Mouse (Mus musculus) limb, embryonic 10.5 days (tissue): Measurements from ENCODE around the gene Leap2. TPM values are rescaled to one million over a fixed set of nuclear protein-coding genes. Genes with fewer than 3 reads are reported as not detected.
"Not testable (repeated sequence)": the region's sequence is repeated elsewhere in the genome, so short reads cannot be mapped to it uniquely, and the experiment has no call there.

ENCODE experiments used
- DNase-seq: peaks from one replicate; pipeline ENCODE4 v3.0.0-alpha.2; 2017; ENCODE audit warnings: low spot score
- H3K27ac ChIP-seq: fragments of 300-500 bp; sonication (generic); 2 replicates; pipeline ENCODE4 v1.5.1; 2016; ENCODE audit warnings: mild to moderate bottlenecking
- H3K27me3 ChIP-seq: fragments of 300-500 bp; sonication (generic); 2 replicates; pipeline ENCODE4 v1.6.1; 2016; ENCODE audit warnings: low read depth, mild to moderate bottlenecking; ENCODE audit not compliant: poor library complexity, severe bottlenecking
- H3K36me3 ChIP-seq: fragments of 300-500 bp; sonication (generic); 2 replicates; pipeline ENCODE4 v1.6.1; 2016; ENCODE audit warnings: mild to moderate bottlenecking, moderate library complexity
- H3K4me1 ChIP-seq: fragments of 300-500 bp; sonication (generic); 2 replicates; pipeline ENCODE4 v1.6.1; 2016
- H3K4me3 ChIP-seq: fragments of 300-500 bp; sonication (generic); 2 replicates; pipeline ENCODE4 v1.5.1; 2016; ENCODE audit warnings: mild to moderate bottlenecking, moderate library complexity
- H3K9me3 ChIP-seq: fragments of 300-500 bp; sonication (generic); replicated peaks from 2 replicates; pipeline ENCODE4 v1.6.1; 2016; ENCODE audit warnings: mild to moderate bottlenecking
- WGBS: fragments of 180-500 bp; shearing (Covaris S2); methylation state at CpG from one replicate; pipeline ENCODE4 v1.1.7; 2016; 5-methylcytosine and 5-hydroxymethylcytosine counted together
- polyA plus RNA-seq: library from polyadenylated mRNA; unstranded; fragments of >200 nt; fragmentation: Nextera tagmentation; extraction: Ambion mirVana; gene quantifications from 2 replicates; pipeline ENCODE4 v1.2.1, GENCODE M21; 2016

The Leap2 gene
- polyA plus RNA-seq, 1 experiment from 2014 or later: not detected

- DNase-seq: peak; percentile 36
- H3K27ac ChIP-seq: peak overlapping the region; percentile 85
- H3K27me3 ChIP-seq: no peaks in the 10 kb centered on the region
- peaks cover 14% of the 10 kb centered on the region for H3K4me1 ChIP-seq
- H3K9me3 ChIP-seq: no peaks in the 10 kb centered on the region
- H3K4me3 ChIP-seq: peak overlapping the region; percentile 85
- WGBS: 23% methylated on average over 9 of the region's 9 CpGs
- H3K36me3 ChIP-seq: peaks cover 16% of the 10 kb centered on the region
Observed at GRCm38 (mm10) chr11:53431347-53432056, 8.5 kb upstream of the Leap2 start.

- peak within 1 kb of the TSS; percentile 85 for H3K4me3 ChIP-seq
Observed at GRCm38 (mm10) chr11:53430670-53431346, 7.8 kb upstream of the Leap2 start, which contains the start of the genes Uqcrq and Gdf9. Gene Uqcrq (minus strand): TSS chr11:53430831. Gene Gdf9 (plus strand): TSS chr11:53431023.

GRCm38 (mm10) chr11:53430300-53430669, 7.3 kb upstream of the Leap2 start:
- Histone ChIP-seq H3K36me3 (peaks cover 16% of the 10 kb centered on the region), H3K27me3 (no peaks in the 10 kb centered on the region), H3K4me3 (peak overlapping the region; percentile 85), H3K9me3 (no peaks in the 10 kb centered on the region), H3K4me1 (peaks cover 14% of the 10 kb centered on the region), H3K27ac (peak overlapping the region; percentile 85)
- WGBS: under 1% methylated on average over 34 of the region's 34 CpGs
- no peak for DNase-seq

More at GRCm38 (mm10) chr11:53430670-53431346, 7.8 kb upstream of the Leap2 start, which contains the start of the genes Uqcrq and Gdf9:
- H3K9me3 ChIP-seq: no peaks in the 10 kb centered on the region
- peak within 1 kb of the TSS; percentile 85 for H3K27ac ChIP-seq
- under 1% methylated on average over 44 of the region's 44 CpGs for WGBS
- no peaks in the 10 kb centered on the region for H3K27me3 ChIP-seq
- DNase-seq: peak; percentile 91
- peaks cover 14% of the 10 kb centered on the region for H3K4me1 ChIP-seq
- H3K36me3 ChIP-seq: peaks cover 16% of the 10 kb centered on the region

- Histone ChIP-seq H3K36me3 (peaks cover 16% of the 10 kb centered on the region), H3K4me1 (peaks cover 14% of the 10 kb centered on the region), H3K27ac (no peak overlapping the region), H3K4me3 (peak overlapping the region; percentile 85), H3K9me3 (no peaks in the 10 kb centered on the region), H3K27me3 (no peaks in the 10 kb centered on the region)
- no peak for DNase-seq
Observed at GRCm38 (mm10) chr11:53429182-53429581, 6.2 kb upstream of the Leap2 start.

- 96% methylated on average over 5 of the region's 5 CpGs for WGBS
- H3K9me3 ChIP-seq: no peaks in the 10 kb centered on the region
- peaks cover 14% of the 10 kb centered on the region for H3K4me1 ChIP-seq
- DNase-seq: no peak
- H3K36me3 ChIP-seq: peaks cover 16% of the 10 kb centered on the region
- H3K4me3 ChIP-seq: no peak overlapping the region
- H3K27me3 ChIP-seq: no peaks in the 10 kb centered on the region
- H3K27ac ChIP-seq: no peak overlapping the region
Observed at GRCm38 (mm10) chr11:53428716-53429057, 5.7 kb upstream of the Leap2 start.

GRCm38 (mm10) chr11:53427993-53428715, 5.2 kb upstream of the Leap2 start:
- peaks cover 16% of the 10 kb centered on the region for H3K36me3 ChIP-seq
- no peak overlapping the region for H3K27ac ChIP-seq
- H3K9me3 ChIP-seq: no peaks in the 10 kb centered on the region
- H3K27me3 ChIP-seq: no peaks in the 10 kb centered on the region
- DNase-seq: no peak
- peaks cover 14% of the 10 kb centered on the region for H3K4me1 ChIP-seq
- no peak overlapping the region for H3K4me3 ChIP-seq
- 94% methylated on average over 3 of the region's 3 CpGs for WGBS

GRCm38 (mm10) chr11:53426914-53427313, 3.9 kb upstream of the Leap2 start:
- DNase-seq, H3K9me3 ChIP-seq, H3K4me3 ChIP-seq, H3K27me3 ChIP-seq, H3K27ac ChIP-seq: not testable (repeated sequence)
- H3K4me1 ChIP-seq: peaks cover 14% of the 10 kb centered on the region
- WGBS: 86% methylated on average over 3 of the region's 3 CpGs
- H3K36me3 ChIP-seq: peaks cover 16% of the 10 kb centered on the region

GRCm38 (mm10) chr11:53425711-53426255, 2.8 kb upstream of the Leap2 start:
- 79% methylated on average over 6 of the region's 6 CpGs for WGBS
- Histone ChIP-seq H3K36me3 (peaks cover 26% of the 10 kb centered on the region), H3K4me3 (no peak overlapping the region), H3K27me3 (no peaks in the 10 kb centered on the region), H3K4me1 (peaks cover 8% of the 10 kb centered on the region), H3K9me3 (no peaks in the 10 kb centered on the region), H3K27ac (no peak overlapping the region)
- no peak for DNase-seq

- Histone ChIP-seq H3K36me3 (peaks cover 30% of the 10 kb centered on the region), H3K27me3 (no peaks in the 10 kb centered on the region), H3K4me1 (peaks cover 8% of the 10 kb centered on the region), H3K4me3 (no peak overlapping the region), H3K9me3 (no peaks in the 10 kb centered on the region), H3K27ac (no peak overlapping the region)
- WGBS: 78% methylated on average over 3 of the region's 3 CpGs
- DNase-seq: no peak
Observed at GRCm38 (mm10) chr11:53425251-53425650, 2.3 kb upstream of the Leap2 start.

- Histone ChIP-seq H3K9me3 (no peaks in the 10 kb centered on the region), H3K36me3 (peaks cover 35% of the 10 kb centered on the region), H3K4me1 (peaks cover 5% of the 10 kb centered on the region), H3K27me3 (no peaks in the 10 kb centered on the region), H3K27ac (no peak overlapping the region), H3K4me3 (no peak overlapping the region)
- 87% methylated on average over 2 of the region's 2 CpGs for WGBS
- DNase-seq: no peak
Observed at GRCm38 (mm10) chr11:53424826-53425225, 1.9 kb upstream of the Leap2 start.

GRCm38 (mm10) chr11:53418048-53418447, 4.9 kb downstream of the Leap2 start:
- Histone ChIP-seq H3K36me3 (peaks cover 84% of the 10 kb centered on the region), H3K4me3 (no peak overlapping the region), H3K9me3 (no peaks in the 10 kb centered on the region), H3K27me3 (no peaks in the 10 kb centered on the region), H3K4me1 (no peaks in the 10 kb centered on the region), H3K27ac (no peak overlapping the region)
- DNase-seq: no peak

- WGBS: 98% methylated on average over 4 of the region's 4 CpGs
- Histone ChIP-seq H3K27me3 (no peaks in the 10 kb centered on the region), H3K9me3 (no peaks in the 10 kb centered on the region), H3K27ac (no peak overlapping the region), H3K36me3 (peaks cover 99% of the 10 kb centered on the region), H3K4me1 (no peaks in the 10 kb centered on the region), H3K4me3 (no peak overlapping the region)
- no peak for DNase-seq
Observed at GRCm38 (mm10) chr11:53413871-53414270, 9.1 kb downstream of the Leap2 start.

GRCm38 (mm10) chr11:53411738-53412137, 11.2 kb downstream of the Leap2 start:
- no peaks in the 10 kb centered on the region for H3K9me3 ChIP-seq
- DNase-seq: no peak
- H3K36me3 ChIP-seq: peaks cover 98% of the 10 kb centered on the region

More at GRCm38 (mm10) chr11:53411738-53412137, 11.2 kb downstream of the Leap2 start:
- Histone ChIP-seq H3K4me1 (no peaks in the 10 kb centered on the region), H3K4me3 (no peak overlapping the region), H3K27me3 (no peaks in the 10 kb centered on the region), H3K27ac (no peak overlapping the region)
